Comparison of ENCODE assay signal across 34 mouse cellular contexts in the genomic region with DNA sequence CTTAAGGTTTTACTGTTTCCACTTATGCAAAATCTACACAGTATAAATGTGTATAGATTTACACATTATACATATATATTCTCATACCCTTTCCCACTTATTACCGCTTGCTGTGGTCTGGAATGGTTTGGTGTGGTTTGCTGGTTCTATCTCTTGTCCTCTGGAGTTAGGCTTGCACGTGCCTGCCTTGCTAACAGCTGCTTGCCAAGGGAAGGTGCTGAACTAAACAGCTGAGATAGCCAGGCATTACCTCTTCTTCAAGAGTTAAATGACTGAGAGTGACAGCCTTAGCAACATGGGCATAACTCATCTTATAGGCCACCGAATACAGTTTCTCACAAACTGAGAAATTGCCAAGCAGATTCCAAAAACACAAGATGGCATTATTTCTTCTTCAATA.
"Had no signal": no experiment of that assay in that cellular context is flagged by ENCODE, and none has a peak within 500 bp of the region (broad histone marks: within the 10 kb centered on the region; RNA-seq: fewer than 3 reads in every experiment).

No protein-coding gene starts in this region.

- H3K9me3 ChIP-seq: heart, embryonic 10.5 days; heart, embryonic 13.5 days; heart, embryonic 15.5 days; hindbrain, embryonic 10.5 days; hindbrain, embryonic 12.5 days; hindbrain, embryonic 13.5 days; hindbrain, embryonic 15.5 days; intestine, embryonic 15.5 days; kidney, embryonic 15.5 days had no signal

- H3K27me3 ChIP-seq: heart, embryonic 13.5 days; heart, embryonic 15.5 days; hindbrain, embryonic 12.5 days; hindbrain, embryonic 13.5 days; hindbrain, embryonic 15.5 days; intestine, embryonic 15.5 days; kidney, embryonic 15.5 days had no signal

- H3K27ac ChIP-seq: heart, embryonic 10.5 days; heart, embryonic 13.5 days; hindbrain, embryonic 10.5 days; hindbrain, embryonic 12.5 days; hindbrain, embryonic 13.5 days; hindbrain, embryonic 14.5 days; hindbrain, embryonic 15.5 days; hindbrain, postnatal 0 days; intestine, embryonic 15.5 days; kidney, embryonic 15.5 days; kidney, postnatal 0 days; layer of hippocampus, adult 2 months had no signal

- H3K4me3 ChIP-seq: heart, embryonic 10.5 days; heart, embryonic 13.5 days; heart, embryonic 15.5 days; hindbrain, embryonic 10.5 days; hindbrain, embryonic 12.5 days; hindbrain, embryonic 13.5 days; hindbrain, embryonic 15.5 days; intestine, embryonic 15.5 days; kidney, embryonic 15.5 days; layer of hippocampus, adult 2 months had no signal

- H3K9ac ChIP-seq: heart, embryonic 13.5 days; heart, embryonic 15.5 days; hindbrain, embryonic 12.5 days; hindbrain, embryonic 13.5 days; hindbrain, embryonic 14.5 days; hindbrain, embryonic 15.5 days; intestine, embryonic 15.5 days; kidney, embryonic 15.5 days had no signal

- H3K4me2 ChIP-seq: heart, embryonic 11.5 days; heart, embryonic 13.5 days; heart, embryonic 15.5 days; hindbrain, embryonic 12.5 days; hindbrain, embryonic 13.5 days; hindbrain, embryonic 14.5 days; hindbrain, embryonic 15.5 days; intestine, embryonic 15.5 days; kidney, embryonic 15.5 days had no signal

- H3K4me1 ChIP-seq: heart, embryonic 10.5 days; hindbrain, embryonic 10.5 days; hindbrain, embryonic 12.5 days; intestine, embryonic 15.5 days; kidney, embryonic 15.5 days had no signal

- ATAC-seq: hindbrain, embryonic 16.5 days; hindbrain, postnatal 0 days; inflammation-experienced regulatory T-cells, adult 6 months; intestine, embryonic 15.5 days; intestine, embryonic 16.5 days; intestine, postnatal 0 days had no signal

- DNase-seq: heart, postnatal 10 days; heart, postnatal 14 days; heart, postnatal 36 days; heart, postnatal 4 days; kidney, adult 11 months; kidney, adult 18-20 months; kidney, adult 2 months; kidney, adult 8-10 months; kidney, adult 9 months; kidney, postnatal 10 days; kidney, postnatal 14 days; kidney, postnatal 25 days; kidney, postnatal 36 days; kidney, postnatal 4 days; layer of hippocampus, adult 9-11 months; layer of hippocampus, postnatal 36 days had no signal

- H3K36me3 ChIP-seq: heart, embryonic 10.5 days; heart, embryonic 15.5 days; hindbrain, embryonic 10.5 days; hindbrain, embryonic 12.5 days; hindbrain, embryonic 13.5 days; hindbrain, embryonic 15.5 days; intestine, embryonic 15.5 days; kidney, embryonic 15.5 days had no signal
